Mouse (Mus musculus): ENCODE measurements around the gene Jak1. TPM values are rescaled to one million over a fixed set of nuclear protein-coding genes. Genes with fewer than 3 reads are reported as not detected.

Gene Jak1
- polyA plus RNA-seq, 1 experiment from 2014 or later: 65.1 TPM

- no peaks in the 10 kb centered on the region for H3K9me3 ChIP-seq (replicated peaks; ENCODE audit: control insufficient read depth, low read length)
- H3K36me3 ChIP-seq (ENCODE audit: control insufficient read depth, insufficient read depth, low read length): peaks cover 7% of the 10 kb centered on the region; the same call in 1 of the 2 replicates
- no peak overlapping the region for H3K4me3 ChIP-seq (ENCODE audit: low read depth, low read length)
- H3K9ac ChIP-seq (ENCODE audit: low read depth, low read length): no peak overlapping the region
- no peak overlapping the region for H3K27ac ChIP-seq (ENCODE audit: low read depth, low read length)
- 0 out of 2 replicates have a peak, but pooled peaks cover 2% of the 10 kb centered on the region for H3K4me1 ChIP-seq (ENCODE audit: control insufficient read depth, insufficient read depth, low read length)
- H3K27me3 ChIP-seq (ENCODE audit: control insufficient read depth, insufficient read depth, low read length): no peaks in the 10 kb centered on the region
- 81% methylated on average over 11 of the region's 11 CpGs for WGBS (ENCODE audit: insufficient replicate concordance)
- ATAC-seq (replicated peaks; ENCODE audit: insufficient number of reproducible peaks, low FRiP score, low TSS enrichment): no peak
- no peak overlapping the region for H3K4me2 ChIP-seq
These were observed 118.0 kb downstream of the Jak1 start for GRCm38 (mm10) chr4:101146891-101147655.

- H3K27ac ChIP-seq (ENCODE audit: low read depth, low read length): no peak overlapping the region
- no peaks in the 10 kb centered on the region for H3K27me3 ChIP-seq (ENCODE audit: control insufficient read depth, insufficient read depth, low read length)
- no peak for ATAC-seq (replicated peaks; ENCODE audit: insufficient number of reproducible peaks, low FRiP score, low TSS enrichment)
- H3K4me1 ChIP-seq (ENCODE audit: control insufficient read depth, insufficient read depth, low read length): 0 out of 2 replicates have a peak, but pooled peaks cover 2% of the 10 kb centered on the region
- H3K36me3 ChIP-seq (ENCODE audit: control insufficient read depth, insufficient read depth, low read length): peaks cover 7% of the 10 kb centered on the region; the same call in 1 of the 2 replicates
- WGBS (ENCODE audit: insufficient replicate concordance): 38% methylated on average over 9 of the region's 9 CpGs
- no peaks in the 10 kb centered on the region for H3K9me3 ChIP-seq (replicated peaks; ENCODE audit: control insufficient read depth, low read length)
- H3K4me2 ChIP-seq: no peak overlapping the region
- no peak overlapping the region for H3K9ac ChIP-seq (ENCODE audit: low read depth, low read length)
- no peak overlapping the region for H3K4me3 ChIP-seq (ENCODE audit: low read depth, low read length)
These were observed 118.9 kb downstream of the Jak1 start for GRCm38 (mm10) chr4:101146047-101146745.

DNA sequence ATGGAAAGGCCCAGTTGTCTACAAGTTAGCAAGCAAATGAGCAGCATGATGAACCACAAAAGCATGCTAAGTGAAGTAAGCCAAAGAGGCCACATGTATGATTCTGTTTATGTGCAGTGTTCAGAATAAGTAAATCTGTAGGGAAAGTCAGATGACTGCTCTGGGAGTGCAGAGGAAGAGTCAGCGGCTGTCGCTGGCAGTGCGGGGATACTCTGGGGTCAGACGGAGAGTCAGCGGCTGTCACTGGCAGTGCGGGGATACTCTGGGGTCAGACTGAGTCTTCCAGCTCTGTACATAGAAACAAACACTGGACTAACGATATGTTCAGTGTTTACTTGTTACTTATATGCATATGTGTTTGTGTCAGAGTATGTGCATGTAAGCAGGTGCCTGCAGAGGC lies 120.3 kb downstream of the Jak1 start:
- Histone ChIP-seq H3K27ac (ENCODE audit: low read depth, low read length) (no peak overlapping the region), H3K4me2 (no peak overlapping the region), H3K4me3 (ENCODE audit: low read depth, low read length) (no peak overlapping the region), H3K9ac (ENCODE audit: low read depth, low read length) (no peak overlapping the region), H3K4me1 (ENCODE audit: control insufficient read depth, insufficient read depth, low read length) (0 out of 2 replicates have a peak, but pooled peaks cover 2% of the 10 kb centered on the region), H3K27me3 (ENCODE audit: control insufficient read depth, insufficient read depth, low read length) (no peaks in the 10 kb centered on the region), H3K36me3 (ENCODE audit: control insufficient read depth, insufficient read depth, low read length) (0 out of 2 replicates have a peak, but pooled peaks cover 4% of the 10 kb centered on the region), H3K9me3 (replicated peaks; ENCODE audit: control insufficient read depth, low read length) (no peaks in the 10 kb centered on the region)
- WGBS (ENCODE audit: insufficient replicate concordance): 77% methylated on average over 7 of the region's 7 CpGs
- ATAC-seq (replicated peaks; ENCODE audit: insufficient number of reproducible peaks, low FRiP score, low TSS enrichment): no peak

- WGBS (ENCODE audit: insufficient replicate concordance): 72% methylated on average over 4 of the region's 4 CpGs
- no peaks in the 10 kb centered on the region for H3K9me3 ChIP-seq (replicated peaks; ENCODE audit: control insufficient read depth, low read length)
These were observed 120.7 kb downstream of the Jak1 start for GRCm38 (mm10) chr4:101144361-101144760.

GRCm38 (mm10) chr4:101143901-101144300 lies 121.2 kb downstream of the Jak1 start:
- Histone ChIP-seq H3K9me3 (replicated peaks; ENCODE audit: control insufficient read depth, low read length) (no peaks in the 10 kb centered on the region), H3K27ac (ENCODE audit: low read depth, low read length) (no peak overlapping the region), H3K4me2 (no peak overlapping the region), H3K4me1 (ENCODE audit: control insufficient read depth, insufficient read depth, low read length) (0 out of 2 replicates have a peak, but pooled peaks cover 2% of the 10 kb centered on the region), H3K36me3 (ENCODE audit: control insufficient read depth, insufficient read depth, low read length) (0 out of 2 replicates have a peak, but pooled peaks cover 4% of the 10 kb centered on the region), H3K27me3 (ENCODE audit: control insufficient read depth, insufficient read depth, low read length) (no peaks in the 10 kb centered on the region), H3K9ac (ENCODE audit: low read depth, low read length) (no peak overlapping the region), H3K4me3 (ENCODE audit: low read depth, low read length) (no peak overlapping the region)
- no peak for ATAC-seq (replicated peaks; ENCODE audit: insufficient number of reproducible peaks, low FRiP score, low TSS enrichment)
- WGBS (ENCODE audit: insufficient replicate concordance): 78% methylated on average over 4 of the region's 4 CpGs

More at GRCm38 (mm10) chr4:101144361-101144760, 120.7 kb downstream of the Jak1 start:
- no peak for ATAC-seq (replicated peaks; ENCODE audit: insufficient number of reproducible peaks, low FRiP score, low TSS enrichment)
- no peak overlapping the region for H3K4me2 ChIP-seq
- no peaks in the 10 kb centered on the region for H3K27me3 ChIP-seq (ENCODE audit: control insufficient read depth, insufficient read depth, low read length)
- H3K4me3 ChIP-seq (ENCODE audit: low read depth, low read length): no peak overlapping the region
- no peak overlapping the region for H3K9ac ChIP-seq (ENCODE audit: low read depth, low read length)
- H3K36me3 ChIP-seq (ENCODE audit: control insufficient read depth, insufficient read depth, low read length): 0 out of 2 replicates have a peak, but pooled peaks cover 4% of the 10 kb centered on the region
- no peak overlapping the region for H3K27ac ChIP-seq (ENCODE audit: low read depth, low read length)
- 0 out of 2 replicates have a peak, but pooled peaks cover 2% of the 10 kb centered on the region for H3K4me1 ChIP-seq (ENCODE audit: control insufficient read depth, insufficient read depth, low read length)

DNA sequence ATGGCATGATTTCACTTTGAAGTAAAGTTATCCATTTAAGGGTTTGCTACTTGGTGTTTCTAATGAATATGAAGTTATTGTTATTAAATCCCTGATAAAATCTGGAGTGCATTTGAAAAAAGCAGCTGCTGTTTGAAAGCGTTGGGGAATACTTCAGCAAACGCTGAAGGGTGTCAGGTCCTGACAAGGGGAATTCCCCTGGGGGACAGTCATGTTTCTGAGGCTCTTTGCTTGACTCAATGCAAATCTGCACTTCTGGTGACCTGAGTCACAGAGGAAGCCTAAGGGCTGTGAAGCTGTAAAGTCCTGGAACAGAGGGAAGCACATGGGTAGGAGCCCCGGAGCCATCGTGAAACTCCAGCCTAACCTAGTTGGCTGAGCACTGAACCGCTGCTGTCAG lies 123.3 kb downstream of the Jak1 start:
- H3K4me3 ChIP-seq (ENCODE audit: low read depth, low read length): no peak overlapping the region
- H3K9me3 ChIP-seq (replicated peaks; ENCODE audit: control insufficient read depth, low read length): no peaks in the 10 kb centered on the region
- WGBS (ENCODE audit: insufficient replicate concordance): 78% methylated on average over 5 of the region's 5 CpGs
- H3K9ac ChIP-seq (ENCODE audit: low read depth, low read length): no peak overlapping the region
- no peaks in the 10 kb centered on the region for H3K27me3 ChIP-seq (ENCODE audit: control insufficient read depth, insufficient read depth, low read length)
- no peaks in the 10 kb centered on the region for H3K36me3 ChIP-seq (ENCODE audit: control insufficient read depth, insufficient read depth, low read length)
- H3K4me2 ChIP-seq: no peak overlapping the region
- ATAC-seq (replicated peaks; ENCODE audit: insufficient number of reproducible peaks, low FRiP score, low TSS enrichment): no peak
- no peak overlapping the region for H3K27ac ChIP-seq (ENCODE audit: low read depth, low read length)
- 0 out of 2 replicates have a peak, but pooled peaks cover 2% of the 10 kb centered on the region for H3K4me1 ChIP-seq (ENCODE audit: control insufficient read depth, insufficient read depth, low read length)

GRCm38 (mm10) chr4:101137975-101138374 lies 127.1 kb downstream of the Jak1 start:
- ATAC-seq (replicated peaks; ENCODE audit: insufficient number of reproducible peaks, low FRiP score, low TSS enrichment): no peak
- no peaks in the 10 kb centered on the region for H3K4me1 ChIP-seq (ENCODE audit: control insufficient read depth, insufficient read depth, low read length)
- no peak overlapping the region for H3K4me3 ChIP-seq (ENCODE audit: low read depth, low read length)
- no peak overlapping the region for H3K4me2 ChIP-seq
- no peaks in the 10 kb centered on the region for H3K9me3 ChIP-seq (replicated peaks; ENCODE audit: control insufficient read depth, low read length)
- no peaks in the 10 kb centered on the region for H3K36me3 ChIP-seq (ENCODE audit: control insufficient read depth, insufficient read depth, low read length)
- no peaks in the 10 kb centered on the region for H3K27me3 ChIP-seq (ENCODE audit: control insufficient read depth, insufficient read depth, low read length)
- WGBS (ENCODE audit: insufficient replicate concordance): 88% methylated on average over 11 of the region's 11 CpGs
- no peak overlapping the region for H3K9ac ChIP-seq (ENCODE audit: low read depth, low read length)
- no peak overlapping the region for H3K27ac ChIP-seq (ENCODE audit: low read depth, low read length)

- Histone ChIP-seq H3K9me3 (replicated peaks; ENCODE audit: control insufficient read depth, low read length) (no peaks in the 10 kb centered on the region), H3K36me3 (ENCODE audit: control insufficient read depth, insufficient read depth, low read length) (no peaks in the 10 kb centered on the region), H3K9ac (ENCODE audit: low read depth, low read length) (no peak overlapping the region), H3K4me3 (ENCODE audit: low read depth, low read length) (no peak overlapping the region), H3K4me1 (ENCODE audit: control insufficient read depth, insufficient read depth, low read length) (no peaks in the 10 kb centered on the region), H3K27me3 (ENCODE audit: control insufficient read depth, insufficient read depth, low read length) (no peaks in the 10 kb centered on the region), H3K4me2 (no peak overlapping the region), H3K27ac (ENCODE audit: low read depth, low read length) (no peak overlapping the region)
- 91% methylated on average over 14 of the region's 14 CpGs for WGBS (ENCODE audit: insufficient replicate concordance)
- ATAC-seq (replicated peaks; ENCODE audit: insufficient number of reproducible peaks, low FRiP score, low TSS enrichment): no peak
These were observed 129.2 kb downstream of the Jak1 start for GRCm38 (mm10) chr4:101135909-101136308.

Measured in heart, embryonic 11.5 days (tissue).